Mouse (Mus musculus): ENCODE results near the gene Zfp953. TPM values are rescaled to one million over a fixed set of nuclear protein-coding genes. Genes with fewer than 3 reads are reported as not detected.
"Not testable (repeated sequence)": the region's sequence is repeated elsewhere in the genome, so short reads cannot be mapped to it uniquely, and the experiment has no call there.

Zfp953 gene
- 1 to 10 TPM; 1.0 to 1.3 (median 1.1) TPM for total RNA-seq (2022)

- peak; percentile 74 to 80 for DNase-seq (ENCODE audit: low spot score in 2 of 2)
Observed at GRCm38 (mm10) chr13:67360131-67360744, at the start of gene Zfp953, which contains the start of gene Gm28044. TSS of gene Zfp953 (minus strand) at chr13:67360605. TSS of gene Gm28044 (minus strand) at chr13:67360536.

GRCm38 (mm10) chr13:67399183-67399903, 38.9 kb upstream of the Zfp953 start, which contains the start of gene Zfp429:
TSS of gene Zfp429 (minus strand) at chr13:67399819.
- DNase-seq (ENCODE audit: low spot score in 2 of 2): peak; percentile 24 to 35

GRCm38 (mm10) chr13:67376255-67376654, 15.8 kb upstream of the Zfp953 start:
- DNase-seq (ENCODE audit: low spot score in 2 of 2): not testable (repeated sequence)

- peak; percentile 22 to 23 for DNase-seq (ENCODE audit: low spot score in 2 of 2)
Observed at GRCm38 (mm10) chr13:67375050-67375911, 14.9 kb upstream of the Zfp953 start, which contains the start of the genes Gm28041 and Zfp456. TSS of gene Gm28041 (minus strand) at chr13:67375733. TSS of gene Zfp456 (minus strand) at chr13:67375810.

GRCm38 (mm10) chr13:67351854-67352253, 8.6 kb downstream of the Zfp953 start:
- no peak for DNase-seq (ENCODE audit: low spot score in 2 of 2)

- DNase-seq (ENCODE audit: low spot score in 2 of 2): no peak
Observed at GRCm38 (mm10) chr13:67343422-67343821, 17.0 kb downstream of the Zfp953 start.

GRCm38 (mm10) chr13:67332877-67333276, 27.5 kb downstream of the Zfp953 start:
- DNase-seq (ENCODE audit: low spot score in 2 of 2): no peak

- DNase-seq (ENCODE audit: low spot score in 2 of 2): peak; percentile 68 to 73
Observed at GRCm38 (mm10) chr13:67332019-67332724, 28.2 kb downstream of the Zfp953 start, which contains the start of gene Zfp595. TSS of gene Zfp595 (minus strand) at chr13:67332570.

- DNase-seq (ENCODE audit: low spot score in 2 of 2): no peak
Observed at GRCm38 (mm10) chr13:67306718-67307117, 53.7 kb downstream of the Zfp953 start.

GRCm38 (mm10) chr13:67305822-67306672, 54.4 kb downstream of the Zfp953 start, which contains the start of gene Zfp457:
TSS of gene Zfp457 (minus strand) at chr13:67306485.
- peak; percentile 76 to 79 for DNase-seq (ENCODE audit: low spot score in 2 of 2)

Other genes with a start within 250 kb of the Zfp953 start
- gene Rslcan18, start 244.3 kb downstream of the Zfp953 start, total RNA-seq (2022): under 1 TPM; 0.40 to 0.68 (median 0.53) TPM
- 1 to 10 TPM; 5.3 to 7.1 (median 5.5) TPM for gene Zfp759, start 238.9 kb downstream of the Zfp953 start, total RNA-seq (2022)
- 1 to 10 TPM; 1.8 to 2.9 (median 2.1) TPM for gene Rsl1, start 187.4 kb downstream of the Zfp953 start, total RNA-seq (2022)
- gene Zfp455, start 166.1 kb downstream of the Zfp953 start, total RNA-seq (2022): 1 to 10 TPM in 1 of 4 experiments, under 1 TPM in 3; 0.41 to 1.0 (median 0.70) TPM
- 1 to 10 TPM in 3 of 4 experiments, under 1 TPM in 1; 0.83 to 1.7 (median 1.2) TPM for gene Zfp458, start 82.1 kb downstream of the Zfp953 start, total RNA-seq (2022)
- 1 to 10 TPM; 3.9 to 6.5 (median 4.9) TPM for gene Zfp457, start 54.1 kb downstream of the Zfp953 start, total RNA-seq (2022)
- 1 to 10 TPM; 1.3 to 2.0 (median 1.5) TPM for gene Zfp595, start 28.0 kb downstream of the Zfp953 start, total RNA-seq (2022)
- gene Gm28044, start 69 bp downstream of the Zfp953 start, total RNA-seq (2022): 1 to 10 TPM in 1 of 4 experiments, under 1 TPM in 2, not detected in 1; 0.78 to 1.0 (median 0.90) TPM
- gene Gm28041, start 15.1 kb upstream of the Zfp953 start, total RNA-seq (2022): 1 to 10 TPM in 1 of 4 experiments, under 1 TPM in 1, not detected in 2; 0.63 to 1.1 TPM
- under 1 TPM; 0.08 to 0.54 (median 0.15) TPM for gene Zfp456, start 15.2 kb upstream of the Zfp953 start, total RNA-seq (2022)
- gene Zfp429, start 39.2 kb upstream of the Zfp953 start, total RNA-seq (2022): 1 to 10 TPM in 2 of 4 experiments, under 1 TPM in 2; 0.88 to 1.3 (median 1.1) TPM
- 1 to 10 TPM in 1 of 4 experiments, under 1 TPM in 3; 0.22 to 1.7 (median 0.53) TPM for gene Zfp459, start 60.8 kb upstream of the Zfp953 start, total RNA-seq (2022)
- 1 to 10 TPM; 7.1 to 8.5 (median 8.2) TPM for gene Zfp874a, start 91.0 kb upstream of the Zfp953 start, total RNA-seq (2022)
- gene Zfp874b, start 123.7 kb upstream of the Zfp953 start, total RNA-seq (2022): 10 to 100 TPM; 11.1 to 16.0 (median 13.9) TPM
- 1 to 10 TPM; 2.9 to 3.5 (median 3.1) TPM for gene Zfp58, start 139.9 kb upstream of the Zfp953 start, total RNA-seq (2022)
- under 1 TPM in 3 of 4 experiments, not detected in 1; 0.39 to 0.94 (median 0.58) TPM for gene Gm26965, start 165.5 kb upstream of the Zfp953 start, total RNA-seq (2022)
- 1 to 10 TPM; 3.2 to 4.6 (median 4.3) TPM for gene Zfp87, start 165.6 kb upstream of the Zfp953 start, total RNA-seq (2022)
- gene Zfp748, start 193.2 kb upstream of the Zfp953 start, total RNA-seq (2022): 1 to 10 TPM; 2.1 to 2.7 (median 2.3) TPM
- gene Zfp729b, start 249.1 kb upstream of the Zfp953 start, total RNA-seq (2022): 1 to 10 TPM; 2.4 to 3.6 (median 3.3) TPM

All from gastrocnemius, adult 8-10 months (tissue).